Mouse (Mus musculus) intestine, embryonic 15.5 days (tissue): ENCODE results near the gene Izumo1r. TPM values are rescaled to one million over a fixed set of nuclear protein-coding genes. Genes with fewer than 3 reads are reported as not detected.
A peak's percentile ranks its signal among the peaks of the same experiment; 100 is the strongest.

ENCODE experiments used
- ATAC-seq: fragments of 200-750 bp; cut with Nextera tagmentation; 2 replicates; pipeline ENCODE4 v1.8.0; 2017; ENCODE audit warnings: moderate TSS enrichment, moderate library complexity
- H3K27ac ChIP-seq: fragments of 300-500 bp; sonication (generic); 2 replicates; pipeline ENCODE4 v1.5.1; 2015; ENCODE audit warnings: mild to moderate bottlenecking, inconsistent platforms
- H3K27me3 ChIP-seq: fragments of 300-500 bp; sonication (generic); replicated peaks from 2 replicates; pipeline ENCODE4 v1.6.1; 2015; ENCODE audit warnings: inconsistent platforms
- H3K36me3 ChIP-seq: fragments of 300-500 bp; sonication (generic); 2 replicates; pipeline ENCODE4 v1.6.1; 2015; ENCODE audit warnings: inconsistent platforms
- H3K4me1 ChIP-seq: fragments of 300-500 bp; sonication (generic); replicated peaks from 2 replicates; pipeline ENCODE4 v1.6.1; 2015; ENCODE audit warnings: inconsistent platforms
- H3K4me2 ChIP-seq: fragments of 300-500 bp; sonication (generic); replicated peaks from 2 replicates; pipeline ENCODE4 v1.6.1; 2015; ENCODE audit warnings: mild to moderate bottlenecking, inconsistent platforms
- H3K4me3 ChIP-seq: fragments of 300-500 bp; sonication (generic); replicated peaks from 2 replicates; pipeline ENCODE4 v1.5.1; 2015; ENCODE audit warnings: inconsistent platforms
- H3K9ac ChIP-seq: fragments of 300-500 bp; sonication (generic); 2 replicates; pipeline ENCODE4 v1.6.1; 2015; ENCODE audit warnings: inconsistent platforms
- H3K9me3 ChIP-seq: fragments of 300-500 bp; sonication (generic); 2 replicates; pipeline ENCODE4 v1.6.1; 2016; ENCODE audit warnings: inconsistent platforms
- WGBS: fragments of 180-500 bp; shearing (Covaris S2); methylation state at CpG from one replicate; pipeline ENCODE4 v1.1.7; 2015; 5-methylcytosine and 5-hydroxymethylcytosine counted together
- polyA plus RNA-seq: library from polyadenylated mRNA; unstranded; fragments of >200 nt; fragmentation: Nextera tagmentation; extraction: Ambion mirVana; gene quantifications from 2 replicates; pipeline ENCODE4 v1.2.1, GENCODE M21; 2015

Izumo1r gene
- polyA plus RNA-seq, 1 experiment from 2014 or later: not detected

GRCm38 (mm10) chr9:14856922-14857654 lies 46.7 kb downstream of the Izumo1r start:
- no peak overlapping the region for H3K4me2 ChIP-seq
- no peaks in the 10 kb centered on the region for H3K9me3 ChIP-seq
- H3K27me3 ChIP-seq: peaks cover 41% of the 10 kb centered on the region
- WGBS: 46% methylated on average over 4 of the region's 4 CpGs
- no peak overlapping the region for H3K27ac ChIP-seq
- H3K9ac ChIP-seq: no peak overlapping the region
- H3K4me3 ChIP-seq: no peak overlapping the region
- no peak for ATAC-seq
- H3K4me1 ChIP-seq: 0 out of 2 replicates have a peak, but pooled peaks cover 3% of the 10 kb centered on the region
- H3K36me3 ChIP-seq: no peaks in the 10 kb centered on the region

GRCm38 (mm10) chr9:14854585-14854984 lies 49.2 kb downstream of the Izumo1r start:
- Histone ChIP-seq H3K9me3 (no peaks in the 10 kb centered on the region), H3K4me3 (no peak overlapping the region), H3K4me1 (0 out of 2 replicates have a peak, but pooled peaks cover under 1% of the 10 kb centered on the region), H3K27me3 (peaks cover 18% of the 10 kb centered on the region), H3K4me2 (no peak overlapping the region), H3K9ac (no peak overlapping the region), H3K27ac (no peak overlapping the region), H3K36me3 (no peaks in the 10 kb centered on the region)
- ATAC-seq: no peak
- WGBS: 76% methylated on average over 4 of the region's 4 CpGs

GRCm38 (mm10) chr9:14848267-14848935 lies 55.3 kb downstream of the Izumo1r start:
- Histone ChIP-seq H3K4me2 (no peak overlapping the region), H3K36me3 (no peaks in the 10 kb centered on the region), H3K4me1 (no peaks in the 10 kb centered on the region), H3K27ac (no peak overlapping the region), H3K27me3 (no peaks in the 10 kb centered on the region), H3K4me3 (no peak overlapping the region), H3K9ac (no peak overlapping the region), H3K9me3 (no peaks in the 10 kb centered on the region)
- ATAC-seq: no peak
- 79% methylated on average over 1 of the region's 1 CpGs for WGBS

GRCm38 (mm10) chr9:14846428-14846827 lies 57.3 kb downstream of the Izumo1r start:
- 46% methylated on average over 5 of the region's 5 CpGs for WGBS
- no peak overlapping the region for H3K4me3 ChIP-seq
- H3K4me1 ChIP-seq: no peaks in the 10 kb centered on the region
- H3K9me3 ChIP-seq: no peaks in the 10 kb centered on the region
- no peak overlapping the region for H3K9ac ChIP-seq
- H3K36me3 ChIP-seq: no peaks in the 10 kb centered on the region
- no peak overlapping the region for H3K27ac ChIP-seq
- H3K4me2 ChIP-seq: no peak overlapping the region
- no peak for ATAC-seq
- H3K27me3 ChIP-seq: no peaks in the 10 kb centered on the region

- H3K9me3 ChIP-seq: no peaks in the 10 kb centered on the region
- no peaks in the 10 kb centered on the region for H3K36me3 ChIP-seq
- H3K4me3 ChIP-seq: no peak overlapping the region
- no peak overlapping the region for H3K9ac ChIP-seq
- no peak overlapping the region for H3K4me2 ChIP-seq
- H3K27me3 ChIP-seq: no peaks in the 10 kb centered on the region
- 88% methylated on average over 3 of the region's 3 CpGs for WGBS
- H3K4me1 ChIP-seq: 0 out of 2 replicates have a peak, but pooled peaks cover 3% of the 10 kb centered on the region
- no peak for ATAC-seq
- H3K27ac ChIP-seq: no peak overlapping the region
These were observed 59.8 kb downstream of the Izumo1r start for GRCm38 (mm10) chr9:14843901-14844300.

- Histone ChIP-seq H3K4me3 (no peak overlapping the region), H3K36me3 (no peaks in the 10 kb centered on the region), H3K4me1 (0 out of 2 replicates have a peak, but pooled peaks cover 3% of the 10 kb centered on the region), H3K27ac (no peak overlapping the region), H3K9ac (no peak overlapping the region), H3K27me3 (no peaks in the 10 kb centered on the region), H3K4me2 (no peak overlapping the region), H3K9me3 (no peaks in the 10 kb centered on the region)
- ATAC-seq: no peak
- 93% methylated on average over 6 of the region's 6 CpGs for WGBS
These were observed 60.4 kb downstream of the Izumo1r start for GRCm38 (mm10) chr9:14843311-14843857.

- 0 out of 2 replicates have a peak, but pooled peaks cover 3% of the 10 kb centered on the region for H3K4me1 ChIP-seq
- ATAC-seq: no peak
- no peaks in the 10 kb centered on the region for H3K9me3 ChIP-seq
- H3K4me2 ChIP-seq: no peak overlapping the region
- no peak overlapping the region for H3K9ac ChIP-seq
- no peak overlapping the region for H3K4me3 ChIP-seq
- H3K27ac ChIP-seq: no peak overlapping the region
- WGBS: 81% methylated on average over 10 of the region's 10 CpGs
- H3K27me3 ChIP-seq: no peaks in the 10 kb centered on the region
- no peaks in the 10 kb centered on the region for H3K36me3 ChIP-seq
These were observed 61.6 kb downstream of the Izumo1r start for GRCm38 (mm10) chr9:14841878-14842761.

- no peaks in the 10 kb centered on the region for H3K27me3 ChIP-seq
- H3K9ac ChIP-seq: no peak overlapping the region
- H3K27ac ChIP-seq: no peak overlapping the region
- no peak overlapping the region for H3K4me3 ChIP-seq
- H3K4me1 ChIP-seq: 0 out of 2 replicates have a peak, but pooled peaks cover 3% of the 10 kb centered on the region
- 0 out of 2 replicates have a peak, but pooled peaks cover 8% of the 10 kb centered on the region for H3K36me3 ChIP-seq
- ATAC-seq: peak; percentile 47; the same call in 1 of the 2 replicates
- WGBS: 75% methylated on average over 5 of the region's 5 CpGs
- no peaks in the 10 kb centered on the region for H3K9me3 ChIP-seq
- H3K4me2 ChIP-seq: no peak overlapping the region
These were observed 63.8 kb downstream of the Izumo1r start for GRCm38 (mm10) chr9:14839970-14840369.

- Histone ChIP-seq H3K9ac (no peak overlapping the region), H3K9me3 (no peaks in the 10 kb centered on the region), H3K4me1 (0 out of 2 replicates have a peak, but pooled peaks cover 3% of the 10 kb centered on the region), H3K27ac (no peak overlapping the region), H3K36me3 (0 out of 2 replicates have a peak, but pooled peaks cover 10% of the 10 kb centered on the region), H3K4me3 (no peak overlapping the region), H3K4me2 (no peak overlapping the region), H3K27me3 (no peaks in the 10 kb centered on the region)
- peak; percentile 80 for ATAC-seq
- WGBS: 37% methylated on average over 7 of the region's 7 CpGs
These were observed 64.2 kb downstream of the Izumo1r start for GRCm38 (mm10) chr9:14839527-14839926.
